ENCODE assay signal across 21 mouse cellular contexts in genomic region chr11:30781612-30782011, GRCm38 (mm10). TPM values are rescaled to one million over a fixed set of nuclear protein-coding genes. Genes with fewer than 3 reads are reported as not detected.
A peak's percentile ranks its signal among the peaks of the same experiment; 100 is the strongest.
DNase-seq lines count a peak whose midpoint lies in the region; ATAC-seq lines count a peak whose summit lies in the region.
"Had no signal": no experiment of that assay in that cellular context is flagged by ENCODE, and none has a peak within 500 bp of the region (broad histone marks: within the 10 kb centered on the region; RNA-seq: fewer than 3 reads in every experiment).

No protein-coding gene starts in this region.

- no peaks in the 10 kb centered on the region for H3K27me3 ChIP-seq in embryonic facial prominence, embryonic 14.5 days (replicated peaks; ENCODE audit: control insufficient read depth, insufficient read depth, low read length)
- no peaks in the 10 kb centered on the region for H3K27me3 ChIP-seq in embryonic facial prominence, embryonic 10.5 days (replicated peaks; ENCODE audit: low read depth, poor library complexity, severe bottlenecking)
- H3K27me3 ChIP-seq: embryonic facial prominence, embryonic 13.5 days; forebrain, embryonic 12.5 days; Patski had no signal

- no peak overlapping the region for H3K9ac ChIP-seq in embryonic facial prominence, embryonic 14.5 days (ENCODE audit: low read depth, low read length)
- H3K9ac ChIP-seq: embryonic facial prominence, embryonic 13.5 days; forebrain, embryonic 12.5 days had no signal

- no peak overlapping the region for H3K4me3 ChIP-seq in embryonic facial prominence, embryonic 14.5 days (ENCODE audit: low read depth, low read length)
- H3K4me3 ChIP-seq in embryonic facial prominence, embryonic 10.5 days: no peak overlapping the region
- H3K4me3 ChIP-seq: embryonic facial prominence, embryonic 13.5 days; forebrain, embryonic 10.5 days; forebrain, embryonic 12.5 days had no signal

- H3K4me2 ChIP-seq in embryonic facial prominence, embryonic 14.5 days (ENCODE audit: low read depth, low read length): no peak overlapping the region
- H3K4me2 ChIP-seq: embryonic facial prominence, embryonic 13.5 days; forebrain, embryonic 12.5 days had no signal

- no peak for ATAC-seq in embryonic facial prominence, embryonic 14.5 days (ENCODE audit: low read depth)
- no peak for ATAC-seq in erythroid progenitor cell, adult 5-6 weeks (replicated peaks; ENCODE audit: low FRiP score, poor library complexity, severe bottlenecking)
- ATAC-seq: activated CD4-positive, CD25-positive, alpha-beta regulatory T cell, adult 4 months; forebrain, embryonic 14.5 days; forebrain, embryonic 16.5 days; Patski had no signal

- H3K9me3 ChIP-seq in embryonic facial prominence, embryonic 14.5 days (ENCODE audit: control insufficient read depth, low read length): no peaks in the 10 kb centered on the region; the same call in 1 of the 2 replicates
- H3K9me3 ChIP-seq in embryonic facial prominence, embryonic 10.5 days: no peaks in the 10 kb centered on the region; the same call in 1 of the 2 replicates
- H3K9me3 ChIP-seq: embryonic facial prominence, embryonic 13.5 days; G1E had no signal

- H3K27ac ChIP-seq in embryonic facial prominence, embryonic 14.5 days (replicated peaks; ENCODE audit: low read depth, low read length): no peak overlapping the region
- no peak overlapping the region for H3K27ac ChIP-seq in embryonic facial prominence, embryonic 10.5 days (replicated peaks)
- H3K27ac ChIP-seq: embryonic facial prominence, embryonic 13.5 days; forebrain, embryonic 10.5 days; forebrain, embryonic 12.5 days had no signal

- H3K36me3 ChIP-seq in embryonic facial prominence, embryonic 14.5 days (ENCODE audit: control insufficient read depth, insufficient read depth, low read length): no peaks in the 10 kb centered on the region
- H3K36me3 ChIP-seq in embryonic facial prominence, embryonic 10.5 days (replicated peaks): no peaks in the 10 kb centered on the region; the same call in 1 of the 2 replicates
- H3K36me3 ChIP-seq: embryonic facial prominence, embryonic 13.5 days; forebrain, embryonic 12.5 days had no signal

- H3K4me1 ChIP-seq in embryonic facial prominence, embryonic 14.5 days (ENCODE audit: control insufficient read depth, insufficient read depth, low read length): no peaks in the 10 kb centered on the region
- H3K4me1 ChIP-seq in embryonic facial prominence, embryonic 10.5 days: peaks cover 6% of the 10 kb centered on the region

- peak; percentile 3 for DNase-seq in embryonic facial prominence, embryonic 14.5 days (ENCODE audit: low spot score)
- no peak for DNase-seq in embryonic facial prominence, embryonic 10.5 days (ENCODE audit: low spot score)
- peak; percentile 84 for DNase-seq in heart, adult 11 months
- DNase-seq in heart, postnatal 25 days (ENCODE audit: low spot score): no peak
- DNase-seq: adrenal gland, adult 8-10 months; adrenal gland, postnatal 14 days; adrenal gland, postnatal 36 days; cerebellum, adult 11-12 months; cerebellum, adult 2 months; cerebellum, adult 9-10 months; cerebellum, postnatal 10 days; cerebellum, postnatal 25 days had no signal

- 66% methylated on average over 1 of the region's 1 CpGs for WGBS in embryonic facial prominence, embryonic 14.5 days
- WGBS in embryonic facial prominence, embryonic 10.5 days: 80% methylated on average over 1 of the region's 1 CpGs

- intact Hi-C loops in heart, postnatal 25 days (cut with DNase I): no loop called here

RNA-seq across cellular contexts. Expression of gene Psme4, which starts 10.1 kb away (rescaled TPM):
- 27.9 and 28.5 TPM in 2 replicates for polyA plus RNA-seq in embryonic facial prominence, embryonic 14.5 days (2014; fragmentation: Nextera tagmentation; extraction: Ambion mirVana)
- 28.5 and 29.5 TPM in 2 replicates for polyA plus RNA-seq in embryonic facial prominence, embryonic 10.5 days (2016; fragmentation: Nextera tagmentation; extraction: Ambion mirVana)
- total RNA-seq in heart, postnatal 25 days (2021): 100 to 1,000 TPM; 218 to 222 TPM
- 62.5 and 78.6 TPM in 2 replicates for total RNA-seq in erythroid progenitor cell, adult 5-6 weeks (2015; ENCODE audit: low replicate concordance)
- 41.5 and 89.6 TPM in 2 replicates for total RNA-seq in erythroid progenitor cell, adult 5-6 weeks (2017; ENCODE audit: low replicate concordance)

Comparison
In these comparisons a context has a peak if more than half of its experiments do, and no peak if none do; other contexts are left out.
1. DNase-seq: peak in embryonic facial prominence, embryonic 14.5 days (single experiment) and heart, adult 11 months (single experiment); none in embryonic facial prominence, embryonic 10.5 days (single experiment) and heart, postnatal 25 days (single experiment).